Comparison of ENCODE assay signal across 11 mouse cellular contexts in the genomic region with DNA sequence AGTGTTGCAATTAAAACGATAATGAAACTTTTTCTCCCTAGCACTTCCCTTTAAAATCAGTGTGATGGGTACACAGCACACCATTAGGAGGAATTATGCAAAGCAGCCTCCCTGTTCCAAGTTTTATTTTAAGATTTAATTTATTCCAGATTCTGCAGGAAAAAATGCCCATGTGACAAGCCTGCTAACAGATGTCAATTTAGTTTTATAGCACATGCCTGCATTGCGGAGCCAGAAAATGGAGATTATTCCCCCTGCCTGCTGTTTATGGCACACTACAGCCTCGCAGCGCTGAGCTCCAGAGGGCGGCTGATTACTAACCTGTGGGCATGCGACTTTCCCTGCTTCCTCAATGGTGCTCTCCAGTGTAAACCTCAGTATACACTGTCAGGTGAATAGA.
DNase-seq lines count a peak whose midpoint lies in the region; ATAC-seq and TF ChIP-seq lines count a peak whose summit lies in the region.
"Had no signal": no experiment of that assay in that cellular context is flagged by ENCODE, and none has a peak within 500 bp of the region (broad histone marks: within the 10 kb centered on the region; RNA-seq: fewer than 3 reads in every experiment).

No protein-coding gene starts in this region.

- no peak overlapping the region for H3K4me3 ChIP-seq in midbrain, postnatal 0 days (ENCODE audit: low read depth, low read length)
- no peak overlapping the region for H3K4me3 ChIP-seq in heart, embryonic 11.5 days (ENCODE audit: low read depth, low read length)
- no peak overlapping the region for H3K4me3 ChIP-seq in kidney, embryonic 16.5 days (ENCODE audit: low read length)
- H3K4me3 ChIP-seq: midbrain, embryonic 12.5 days had no signal

- 41% methylated on average over 6 of the region's 6 CpGs for WGBS in midbrain, postnatal 0 days
- 79% methylated on average over 6 of the region's 6 CpGs for WGBS in heart, embryonic 11.5 days (ENCODE audit: insufficient replicate concordance)
- WGBS in kidney, embryonic 16.5 days, result 52% methylated on average over 6 of the region's 6 CpGs

- H3K4me1 ChIP-seq in midbrain, postnatal 0 days (ENCODE audit: insufficient read depth, low read length), result 0 out of 2 replicates have a peak, but pooled peaks cover 3% of the 10 kb centered on the region
- H3K4me1 ChIP-seq in heart, embryonic 11.5 days (ENCODE audit: control insufficient read depth, insufficient read depth, low read length), result peaks cover 5% of the 10 kb centered on the region; the same call in 1 of the 2 replicates
- no peaks in the 10 kb centered on the region for H3K4me1 ChIP-seq in kidney, embryonic 16.5 days (ENCODE audit: insufficient read depth, low read length)

- H3K9ac ChIP-seq in midbrain, postnatal 0 days (replicated peaks; ENCODE audit: low read length, poor library complexity, severe bottlenecking), result no peak overlapping the region
- no peak overlapping the region for H3K9ac ChIP-seq in heart, embryonic 11.5 days (ENCODE audit: low read depth, low read length)
- no peak overlapping the region for H3K9ac ChIP-seq in kidney, embryonic 16.5 days (replicated peaks; ENCODE audit: low read length)
- H3K9ac ChIP-seq: midbrain, embryonic 12.5 days had no signal

- H3K36me3 ChIP-seq in midbrain, postnatal 0 days (ENCODE audit: insufficient read depth, low read length), result no peaks in the 10 kb centered on the region
- no peaks in the 10 kb centered on the region for H3K36me3 ChIP-seq in heart, embryonic 11.5 days (ENCODE audit: control insufficient read depth, insufficient read depth, low read length)
- no peaks in the 10 kb centered on the region for H3K36me3 ChIP-seq in kidney, embryonic 16.5 days (ENCODE audit: insufficient read depth, low read length)
- H3K36me3 ChIP-seq: midbrain, embryonic 12.5 days had no signal

- TF ChIP-seq CTCF in midbrain, postnatal 0 days (IDR thresholded peaks at IDR 0.05), result peak; percentile 28

- H3K27me3 ChIP-seq in midbrain, postnatal 0 days (ENCODE audit: insufficient read depth, low read length), result no peaks in the 10 kb centered on the region
- no peaks in the 10 kb centered on the region for H3K27me3 ChIP-seq in heart, embryonic 11.5 days (ENCODE audit: control insufficient read depth, insufficient read depth, low read length)
- no peaks in the 10 kb centered on the region for H3K27me3 ChIP-seq in kidney, embryonic 16.5 days (ENCODE audit: insufficient read depth, low read length)
- H3K27me3 ChIP-seq: midbrain, embryonic 12.5 days had no signal

- peak; percentile 73 for DNase-seq in heart, adult 11 months
- DNase-seq in heart, postnatal 4 days, result no peak
- DNase-seq in brain, embryonic 18.5 days (ENCODE audit: low read depth, low spot score), result peak; percentile 47
- DNase-seq in layer of hippocampus, postnatal 36 days, result peak; percentile 66 to 74
- DNase-seq in midbrain, postnatal 0 days (ENCODE audit: low spot score), result peak; percentile 43
- no peak for DNase-seq in lung, postnatal 14 days
- DNase-seq: kidney, postnatal 10 days; retina, postnatal 1 day had no signal

- 0 out of 2 replicates have a peak, but pooled peaks have one; percentile 27 for ATAC-seq in midbrain, postnatal 0 days (ENCODE audit: low FRiP score)
- ATAC-seq in heart, embryonic 11.5 days (replicated peaks; ENCODE audit: insufficient number of reproducible peaks, low FRiP score, low TSS enrichment), result no peak
- ATAC-seq in kidney, embryonic 16.5 days (ENCODE audit: low FRiP score, low TSS enrichment), result no peak

- no peak overlapping the region for H3K27ac ChIP-seq in midbrain, postnatal 0 days (ENCODE audit: low read depth, low read length)
- H3K27ac ChIP-seq in heart, embryonic 11.5 days (ENCODE audit: low read depth, low read length), result no peak overlapping the region
- no peak overlapping the region for H3K27ac ChIP-seq in kidney, embryonic 16.5 days (ENCODE audit: low read length)
- H3K27ac ChIP-seq: midbrain, embryonic 12.5 days had no signal

- no peaks in the 10 kb centered on the region for H3K9me3 ChIP-seq in midbrain, postnatal 0 days (ENCODE audit: low read length)
- no peaks in the 10 kb centered on the region for H3K9me3 ChIP-seq in heart, embryonic 11.5 days (replicated peaks; ENCODE audit: control insufficient read depth, low read length)
- no peaks in the 10 kb centered on the region for H3K9me3 ChIP-seq in kidney, embryonic 16.5 days (ENCODE audit: low read length)
- H3K9me3 ChIP-seq: midbrain, embryonic 12.5 days had no signal

- H3K4me2 ChIP-seq in midbrain, postnatal 0 days (ENCODE audit: low read depth, low read length, poor library complexity, severe bottlenecking), result no peak overlapping the region
- H3K4me2 ChIP-seq in heart, embryonic 11.5 days, result no peak overlapping the region
- H3K4me2 ChIP-seq in kidney, embryonic 16.5 days (replicated peaks; ENCODE audit: low read depth, low read length), result no peak overlapping the region
- H3K4me2 ChIP-seq: midbrain, embryonic 12.5 days had no signal

Comparison
In these comparisons a context has a peak if more than half of its experiments do, and no peak if none do; other contexts are left out.
1. DNase-seq: peak in heart, adult 11 months (single experiment), brain, embryonic 18.5 days (single experiment), layer of hippocampus, postnatal 36 days (2 of 2) and midbrain, postnatal 0 days (single experiment); none in heart, postnatal 4 days (single experiment) and lung, postnatal 14 days (single experiment).